Mouse (Mus musculus) frontal cortex, adult 2 months (tissue): ENCODE data around the gene Gm21858. TPM values are rescaled to one million over a fixed set of nuclear protein-coding genes. Genes with fewer than 3 reads are reported as not detected.
"Not testable (repeated sequence)": the region's sequence is repeated elsewhere in the genome, so short reads cannot be mapped to it uniquely, and the experiment has no call there.

Source experiments
- DNase-seq, 2 experiments: peaks; one replicate each; pipeline ENCODE4 v3.0.0; 2022; ENCODE audit warnings: low spot score in 1 of 2; ENCODE audit errors: extremely low spot score in 1 of 2
- polyA plus RNA-seq: library from polyadenylated mRNA; depleted of rRNA; stranded (reverse); fragments of >200 nt; gene quantifications from 2 replicates; pipeline ENCODE4 v1.2.3, GENCODE M21; 2012; rRNA removed

Gene Gm21858
- polyA plus RNA-seq, result not detected in 2 replicates

- not testable (repeated sequence) for DNase-seq
Measured at GRCm38 (mm10) chrY:55731456-55731855, at the start of gene Gm21858. TSS of gene Gm21858 (plus strand) at chrY:55731756.
